ENCODE assay signal across 34 mouse cellular contexts in the genomic region with DNA sequence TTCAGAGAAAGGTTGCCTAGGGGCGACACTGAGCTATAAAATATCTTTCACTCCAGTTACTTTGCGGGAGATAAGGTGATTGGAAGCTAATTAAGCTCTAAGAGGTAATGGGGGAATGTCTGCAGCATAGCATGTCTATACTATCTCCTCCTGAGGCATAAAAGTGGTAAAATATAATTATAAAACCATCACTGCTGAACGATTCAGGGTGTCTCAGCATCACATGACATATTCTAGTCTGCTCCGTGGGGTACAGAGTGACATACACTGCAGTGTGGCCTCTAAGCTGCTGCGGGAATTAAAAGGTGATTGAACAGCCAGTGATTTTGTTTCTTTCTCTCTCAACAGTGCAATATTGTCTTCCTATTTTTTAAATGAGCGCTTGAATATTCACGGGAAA. TPM values are rescaled to one million over a fixed set of nuclear protein-coding genes. Genes with fewer than 3 reads are reported as not detected.
DNase-seq lines count a peak whose midpoint lies in the region; ATAC-seq and TF ChIP-seq lines count a peak whose summit lies in the region.
"Had no signal": no experiment of that assay in that cellular context is flagged by ENCODE, and none has a peak within 500 bp of the region (broad histone marks: within the 10 kb centered on the region; RNA-seq: fewer than 3 reads in every experiment).

No protein-coding gene starts in this region.

- intact Hi-C loops in heart, postnatal 25 days (cut with DNase I), result loop anchor here (5.0 kb wide), 1 partner anchor 91 kb away; no protein-coding TSS in a partner anchor

- H3K4me1 ChIP-seq in hindbrain, embryonic 13.5 days (replicated peaks), result peaks cover 5% of the 10 kb centered on the region
- no peaks in the 10 kb centered on the region for H3K4me1 ChIP-seq in hindbrain, embryonic 11.5 days (replicated peaks; ENCODE audit: control insufficient read depth, insufficient read depth, low read length)
- H3K4me1 ChIP-seq in hindbrain, embryonic 15.5 days (replicated peaks), result 0 out of 2 replicates have a peak, but pooled peaks cover 3% of the 10 kb centered on the region
- no peaks in the 10 kb centered on the region for H3K4me1 ChIP-seq in midbrain, postnatal 0 days (ENCODE audit: insufficient read depth, low read length)
- H3K4me1 ChIP-seq: embryonic facial prominence, embryonic 12.5 days; kidney, embryonic 15.5 days; limb, embryonic 12.5 days had no signal

- H3K36me3 ChIP-seq in hindbrain, embryonic 13.5 days, result no peaks in the 10 kb centered on the region
- H3K36me3 ChIP-seq in hindbrain, embryonic 11.5 days (ENCODE audit: control insufficient read depth, insufficient read depth, low read length), result no peaks in the 10 kb centered on the region
- no peaks in the 10 kb centered on the region for H3K36me3 ChIP-seq in hindbrain, embryonic 15.5 days
- H3K36me3 ChIP-seq in midbrain, postnatal 0 days (ENCODE audit: insufficient read depth, low read length), result no peaks in the 10 kb centered on the region
- H3K36me3 ChIP-seq: embryonic facial prominence, embryonic 12.5 days; heart, embryonic 10.5 days; heart, embryonic 15.5 days; kidney, embryonic 15.5 days; limb, embryonic 12.5 days; liver, embryonic 15.5 days had no signal

- no peak for DNase-seq in hindbrain, embryonic 11.5 days (ENCODE audit: low spot score)
- DNase-seq in brain, embryonic 14.5 days (ENCODE audit: low read depth), result peak; percentile 49
- DNase-seq in midbrain, postnatal 0 days (ENCODE audit: low spot score), result no peak
- DNase-seq in T-cell, adult 2 months (ENCODE audit: low spot score), result no peak
- DNase-seq in cerebellum, postnatal 4 days (ENCODE audit: low spot score in 2 of 2), result no peak
- DNase-seq in heart, postnatal 25 days (ENCODE audit: low spot score), result no peak
- DNase-seq: cerebellum, adult 8-10 months; cerebellum, postnatal 36 days; embryo, embryonic 11 days; gastrocnemius, postnatal 25 days; heart, postnatal 36 days; kidney, adult 18-20 months; kidney, postnatal 25 days; lung, embryonic 14.5 days; lung, postnatal 14 days; thymus, postnatal 4 days had no signal

- H3K27ac ChIP-seq in hindbrain, embryonic 13.5 days, result peak overlapping the region; percentile 46; the same call in 1 of the 2 replicates
- no peak overlapping the region for H3K27ac ChIP-seq in hindbrain, embryonic 11.5 days (ENCODE audit: low read depth, low read length)
- H3K27ac ChIP-seq in hindbrain, embryonic 15.5 days (replicated peaks), result no peak overlapping the region
- no peak overlapping the region for H3K27ac ChIP-seq in midbrain, postnatal 0 days (ENCODE audit: low read depth, low read length)
- H3K27ac ChIP-seq: embryonic facial prominence, embryonic 12.5 days; heart, embryonic 10.5 days; heart, embryonic 15.5 days; kidney, embryonic 15.5 days; left cerebral cortex, adult 2 months; limb, embryonic 12.5 days; liver, embryonic 15.5 days had no signal

- no peak overlapping the region for H3K4me3 ChIP-seq in hindbrain, embryonic 13.5 days
- H3K4me3 ChIP-seq in hindbrain, embryonic 11.5 days (ENCODE audit: low read depth, low read length), result no peak overlapping the region
- H3K4me3 ChIP-seq in hindbrain, embryonic 15.5 days, result no peak overlapping the region
- H3K4me3 ChIP-seq in midbrain, postnatal 0 days (ENCODE audit: low read depth, low read length), result no peak overlapping the region
- H3K4me3 ChIP-seq: embryonic facial prominence, embryonic 12.5 days; heart, embryonic 10.5 days; heart, embryonic 15.5 days; kidney, embryonic 15.5 days; left cerebral cortex, adult 2 months; limb, embryonic 12.5 days; liver, embryonic 15.5 days had no signal

- WGBS in hindbrain, embryonic 13.5 days, result 69% methylated on average over 7 of the region's 7 CpGs
- 85% methylated on average over 7 of the region's 7 CpGs for WGBS in hindbrain, embryonic 11.5 days
- 61% methylated on average over 7 of the region's 7 CpGs for WGBS in hindbrain, embryonic 15.5 days
- 56% methylated on average over 7 of the region's 7 CpGs for WGBS in midbrain, postnatal 0 days

- no peak overlapping the region for H3K4me2 ChIP-seq in hindbrain, embryonic 13.5 days
- H3K4me2 ChIP-seq in hindbrain, embryonic 11.5 days (replicated peaks; ENCODE audit: low read depth, low read length), result no peak overlapping the region
- no peak overlapping the region for H3K4me2 ChIP-seq in hindbrain, embryonic 15.5 days
- no peak overlapping the region for H3K4me2 ChIP-seq in midbrain, postnatal 0 days (ENCODE audit: low read depth, low read length, poor library complexity, severe bottlenecking)
- H3K4me2 ChIP-seq: embryonic facial prominence, embryonic 12.5 days; heart, embryonic 15.5 days; kidney, embryonic 15.5 days; limb, embryonic 12.5 days; liver, embryonic 15.5 days; lung, embryonic 14.5 days had no signal

- TF ChIP-seq CTCF in brain, embryonic 14.5 days (IDR thresholded peaks at IDR 0.05; ENCODE audit: borderline replicate concordance, extremely low read depth, insufficient read depth, insufficient read length), result no peak
- TF ChIP-seq CTCF in midbrain, postnatal 0 days (IDR thresholded peaks at IDR 0.05), result no peak

- TF ChIP-seq POLR2A in brain, embryonic 14.5 days (IDR thresholded peaks at IDR 0.05; ENCODE audit: borderline replicate concordance, extremely low read depth, insufficient read depth, insufficient read length, poor library complexity, severe bottlenecking), result no peak

- no peaks in the 10 kb centered on the region for H3K27me3 ChIP-seq in hindbrain, embryonic 13.5 days
- no peaks in the 10 kb centered on the region for H3K27me3 ChIP-seq in hindbrain, embryonic 11.5 days (ENCODE audit: control insufficient read depth, insufficient read depth, low read length)
- no peaks in the 10 kb centered on the region for H3K27me3 ChIP-seq in hindbrain, embryonic 15.5 days
- no peaks in the 10 kb centered on the region for H3K27me3 ChIP-seq in midbrain, postnatal 0 days (ENCODE audit: insufficient read depth, low read length)
- H3K27me3 ChIP-seq: embryonic facial prominence, embryonic 12.5 days; heart, embryonic 15.5 days; kidney, embryonic 15.5 days; limb, embryonic 12.5 days; liver, embryonic 15.5 days had no signal

- no peaks in the 10 kb centered on the region for H3K9me3 ChIP-seq in hindbrain, embryonic 13.5 days
- no peaks in the 10 kb centered on the region for H3K9me3 ChIP-seq in hindbrain, embryonic 11.5 days (ENCODE audit: control insufficient read depth, low read length)
- H3K9me3 ChIP-seq in hindbrain, embryonic 15.5 days, result no peaks in the 10 kb centered on the region
- H3K9me3 ChIP-seq in midbrain, postnatal 0 days (ENCODE audit: low read length), result no peaks in the 10 kb centered on the region
- H3K9me3 ChIP-seq: embryonic facial prominence, embryonic 12.5 days; heart, embryonic 10.5 days; heart, embryonic 15.5 days; kidney, embryonic 15.5 days; limb, embryonic 12.5 days; liver, embryonic 15.5 days had no signal

- no peak overlapping the region for H3K9ac ChIP-seq in hindbrain, embryonic 13.5 days
- no peak overlapping the region for H3K9ac ChIP-seq in hindbrain, embryonic 11.5 days (ENCODE audit: low read depth, low read length)
- no peak overlapping the region for H3K9ac ChIP-seq in hindbrain, embryonic 15.5 days
- no peak overlapping the region for H3K9ac ChIP-seq in midbrain, postnatal 0 days (replicated peaks; ENCODE audit: low read length, poor library complexity, severe bottlenecking)
- H3K9ac ChIP-seq: embryonic facial prominence, embryonic 12.5 days; heart, embryonic 15.5 days; kidney, embryonic 15.5 days; limb, embryonic 12.5 days; liver, embryonic 15.5 days; lung, embryonic 14.5 days had no signal

- ATAC-seq in hindbrain, embryonic 13.5 days (ENCODE audit: low FRiP score), result peak; percentile 76
- no peak for ATAC-seq in hindbrain, embryonic 11.5 days (ENCODE audit: low FRiP score)
- peak; percentile 81 for ATAC-seq in hindbrain, embryonic 15.5 days (ENCODE audit: low FRiP score, low read depth)
- ATAC-seq in midbrain, postnatal 0 days (ENCODE audit: low FRiP score), result peak; percentile 41; the same call in 1 of the 2 replicates
- ATAC-seq: CD4-positive, CD25-positive, alpha-beta regulatory T cell, adult 4 months; inflammation-experienced regulatory T-cells, adult 6 months had no signal

RNA-seq across cellular contexts. Expression of gene Nipal1, which starts 18.8 kb away (rescaled TPM):
- polyA plus RNA-seq in hindbrain, embryonic 13.5 days (2015; fragmentation: Nextera tagmentation; extraction: Ambion mirVana), result 0.48 and 0.58 TPM in 2 replicates
- polyA plus RNA-seq in hindbrain, embryonic 11.5 days (2014; fragmentation: Nextera tagmentation; extraction: Ambion mirVana), result 0.36 and 0.45 TPM in 2 replicates
- polyA plus RNA-seq in brain, embryonic 14.5 days (2012; rRNA removed), result 0.52 and 0.54 TPM in 2 replicates
- polyA plus RNA-seq in hindbrain, embryonic 15.5 days (2015; fragmentation: Nextera tagmentation; extraction: Ambion mirVana), result 0.83 and 1.3 TPM in 2 replicates
- 0.24 and 0.55 TPM in 2 replicates for total RNA-seq in midbrain, postnatal 0 days (2014; rRNA removed)
- polyA plus RNA-seq in midbrain, postnatal 0 days (2015; fragmentation: Nextera tagmentation; extraction: Ambion mirVana), result 0.33 and 0.70 TPM in 2 replicates
- not detected for total RNA-seq in heart, postnatal 25 days (2021)
- total RNA-seq: gastrocnemius, postnatal 25 days; heart, postnatal 36 days; layer of hippocampus, adult 18-20 months; layer of hippocampus, postnatal 14 days; left cerebral cortex, adult 2 months; left cerebral cortex, postnatal 25 days had no signal

RNA-seq across cellular contexts. Expression of gene Cnga1, which starts 22.4 kb away (rescaled TPM):
- polyA plus RNA-seq in hindbrain, embryonic 13.5 days (2015; fragmentation: Nextera tagmentation; extraction: Ambion mirVana), result not detected in 2 replicates
- polyA plus RNA-seq in hindbrain, embryonic 11.5 days (2014; fragmentation: Nextera tagmentation; extraction: Ambion mirVana), result not detected in 2 replicates
- not detected in 2 replicates for polyA plus RNA-seq in brain, embryonic 14.5 days (2012; rRNA removed)
- polyA plus RNA-seq in hindbrain, embryonic 15.5 days (2015; fragmentation: Nextera tagmentation; extraction: Ambion mirVana), result not detected in 2 replicates
- not detected in 2 replicates for total RNA-seq in midbrain, postnatal 0 days (2014; rRNA removed)
- 0.06 TPM in 1 of 2 replicates, not detected in the other for polyA plus RNA-seq in midbrain, postnatal 0 days (2015; fragmentation: Nextera tagmentation; extraction: Ambion mirVana)
- not detected for total RNA-seq in heart, postnatal 25 days (2021)
- total RNA-seq: adrenal gland, adult 18-20 months; adrenal gland, postnatal 4 days; gastrocnemius, postnatal 25 days; heart, postnatal 36 days; layer of hippocampus, adult 18-20 months; layer of hippocampus, postnatal 14 days; left cerebral cortex, adult 2 months; left cerebral cortex, postnatal 25 days; liver, adult 2 months had no signal
- polyA plus RNA-seq: embryonic facial prominence, embryonic 12.5 days; heart, embryonic 10.5 days; heart, embryonic 15.5 days; kidney, embryonic 15.5 days; limb, embryonic 12.5 days; liver, adult 2 months; liver, embryonic 15.5 days; lung, embryonic 14.5 days; stomach, embryonic 14.5 days had no signal
